Comparison of ENCODE assay signal across 10 mouse cellular contexts in the genomic region with DNA sequence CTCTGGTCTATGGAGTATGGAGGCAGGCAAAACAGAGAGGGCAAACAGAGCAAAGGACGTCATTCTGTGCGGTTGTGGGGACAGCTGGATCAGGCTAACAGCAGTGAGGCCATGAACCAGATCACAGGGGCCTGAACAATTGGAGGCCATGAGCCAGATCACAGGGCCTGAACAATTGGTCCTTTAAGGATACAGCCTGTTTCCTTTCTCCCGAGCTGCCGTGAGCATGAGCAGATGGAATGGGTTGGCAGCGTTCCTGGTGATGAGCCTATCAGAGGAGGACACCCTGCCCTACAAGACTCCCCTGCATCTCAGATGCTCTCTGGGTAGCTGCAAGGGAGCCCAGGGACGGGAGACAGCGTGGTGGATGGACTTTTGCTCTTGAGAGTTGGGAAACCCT. TPM values are rescaled to one million over a fixed set of nuclear protein-coding genes. Genes with fewer than 3 reads are reported as not detected.
DNase-seq lines count a peak whose midpoint lies in the region; ATAC-seq lines count a peak whose summit lies in the region.
"Had no signal": no experiment of that assay in that cellular context is flagged by ENCODE, and none has a peak within 500 bp of the region (broad histone marks: within the 10 kb centered on the region; RNA-seq: fewer than 3 reads in every experiment).

No protein-coding gene starts in this region.

- DNase-seq in neural tube, embryonic 10.5 days (ENCODE audit: extremely low spot score, low spot score), result no peak
- DNase-seq in heart, postnatal 14 days, result peak; percentile 53 to 70
- peak; percentile 74 to 76 for DNase-seq in layer of hippocampus, postnatal 36 days
- no peak for DNase-seq in B cell, adult 2 months
- DNase-seq in forebrain, embryonic 10.5 days (ENCODE audit: extremely low spot score, low spot score), result no peak

- H3K4me2 ChIP-seq in neural tube, embryonic 13.5 days, result peak overlapping the region; percentile 6; the same call in 1 of the 2 replicates

- H3K4me1 ChIP-seq in neural tube, embryonic 13.5 days (replicated peaks), result no peaks in the 10 kb centered on the region
- peaks cover 39% of the 10 kb centered on the region for H3K4me1 ChIP-seq in megakaryocyte, embryonic 14.5 days
- peaks cover 9% of the 10 kb centered on the region; the same call in 1 of the 2 replicates for H3K4me1 ChIP-seq in forebrain, embryonic 10.5 days

- H3K9me3 ChIP-seq in neural tube, embryonic 13.5 days, result no peaks in the 10 kb centered on the region
- no peaks in the 10 kb centered on the region for H3K9me3 ChIP-seq in megakaryocyte, embryonic 14.5 days
- no peaks in the 10 kb centered on the region for H3K9me3 ChIP-seq in forebrain, embryonic 10.5 days
- H3K9me3 ChIP-seq: G1E had no signal

- intact Hi-C loops in heart, postnatal 14 days (cut with DNase I), result no loop called here

- 80% methylated on average over 7 of the region's 7 CpGs for WGBS in neural tube, embryonic 13.5 days
- WGBS in forebrain, embryonic 10.5 days, result 84% methylated on average over 7 of the region's 7 CpGs

- no peak for ATAC-seq in neural tube, embryonic 13.5 days (ENCODE audit: low read depth)
- ATAC-seq in erythroblast, adult 5-6 weeks (replicated peaks; ENCODE audit: low FRiP score, poor library complexity, severe bottlenecking), result peak; percentile 61

- H3K36me3 ChIP-seq in neural tube, embryonic 13.5 days, result no peaks in the 10 kb centered on the region
- H3K36me3 ChIP-seq in megakaryocyte, embryonic 14.5 days (replicated peaks; ENCODE audit: low read length), result peaks cover 42% of the 10 kb centered on the region
- H3K36me3 ChIP-seq in forebrain, embryonic 10.5 days (replicated peaks), result no peaks in the 10 kb centered on the region
- H3K36me3 ChIP-seq: G1E had no signal

- H3K27me3 ChIP-seq in neural tube, embryonic 13.5 days, result no peaks in the 10 kb centered on the region
- H3K27me3 ChIP-seq in megakaryocyte, embryonic 14.5 days (replicated peaks), result no peaks in the 10 kb centered on the region
- H3K27me3 ChIP-seq in forebrain, embryonic 10.5 days (ENCODE audit: poor library complexity, severe bottlenecking), result no peaks in the 10 kb centered on the region

- no peak overlapping the region for H3K9ac ChIP-seq in neural tube, embryonic 13.5 days

- H3K4me3 ChIP-seq in neural tube, embryonic 13.5 days, result no peak overlapping the region
- H3K4me3 ChIP-seq in megakaryocyte, embryonic 14.5 days (replicated peaks), result peak overlapping the region; percentile 93
- no peak overlapping the region for H3K4me3 ChIP-seq in forebrain, embryonic 10.5 days

- no peak overlapping the region for H3K27ac ChIP-seq in neural tube, embryonic 13.5 days (replicated peaks)
- no peak overlapping the region for H3K27ac ChIP-seq in forebrain, embryonic 10.5 days

RNA-seq across cellular contexts. Expression of gene Xaf1, which starts 0.8 kb away (rescaled TPM):
- polyA plus RNA-seq in neural tube, embryonic 13.5 days (2015; fragmentation: Nextera tagmentation; extraction: Ambion mirVana), result 2.3 and 2.4 TPM in 2 replicates
- total RNA-seq in erythroblast, adult 5-6 weeks (2015; ENCODE audit: low replicate concordance), result 33.0 and 122 TPM in 2 replicates
- 48.7 and 64.9 TPM in 2 replicates for total RNA-seq in erythroblast, adult 5-6 weeks (2017; ENCODE audit: low replicate concordance)
- total RNA-seq in heart, postnatal 14 days (2021), result 10 to 100 TPM in 1 of 2 experiments, 1 to 10 TPM in 1; 8.9 to 10.7 TPM
- total RNA-seq in layer of hippocampus, postnatal 36 days (2021), result 1 to 10 TPM; 3.6 to 5.8 TPM
- 0.53 and 5.9 TPM in 2 replicates for polyA plus RNA-seq in megakaryocyte, embryonic 14.5 days (2012; ENCODE audit: insufficient read depth, low replicate concordance)
- 2.6 and 2.9 TPM in 2 replicates for polyA plus RNA-seq in forebrain, embryonic 10.5 days (2016; fragmentation: Nextera tagmentation; extraction: Ambion mirVana)

RNA-seq across cellular contexts. Expression of gene Fbxo39, which starts 12.0 kb away (rescaled TPM):
- not detected in 2 replicates for polyA plus RNA-seq in neural tube, embryonic 13.5 days (2015; fragmentation: Nextera tagmentation; extraction: Ambion mirVana)
- not detected in 2 replicates for total RNA-seq in erythroblast, adult 5-6 weeks (2015; ENCODE audit: low replicate concordance)
- 0.70 and 1.3 TPM in 2 replicates for total RNA-seq in erythroblast, adult 5-6 weeks (2017; ENCODE audit: low replicate concordance)
- total RNA-seq in heart, postnatal 14 days (2021), result not detected
- total RNA-seq in layer of hippocampus, postnatal 36 days (2021), result not detected
- not detected in 2 replicates for polyA plus RNA-seq in megakaryocyte, embryonic 14.5 days (2012; ENCODE audit: insufficient read depth, low replicate concordance)
- not detected in 2 replicates for polyA plus RNA-seq in forebrain, embryonic 10.5 days (2016; fragmentation: Nextera tagmentation; extraction: Ambion mirVana)
- total RNA-seq: hematopoietic stem cell, adult 5-6 weeks had no signal
- polyA plus RNA-seq: G1E had no signal

RNA-seq across cellular contexts. Expression of gene Slc13a5, which starts 35.2 kb away (rescaled TPM):
- 0.61 and 0.96 TPM in 2 replicates for polyA plus RNA-seq in neural tube, embryonic 13.5 days (2015; fragmentation: Nextera tagmentation; extraction: Ambion mirVana)
- not detected in 2 replicates for total RNA-seq in erythroblast, adult 5-6 weeks (2015; ENCODE audit: low replicate concordance)
- total RNA-seq in erythroblast, adult 5-6 weeks (2017; ENCODE audit: low replicate concordance), result not detected in 2 replicates
- total RNA-seq in heart, postnatal 14 days (2021), result not detected
- total RNA-seq in layer of hippocampus, postnatal 36 days (2021), result 1 to 10 TPM; 6.5 to 6.9 TPM
- polyA plus RNA-seq in megakaryocyte, embryonic 14.5 days (2012; ENCODE audit: insufficient read depth, low replicate concordance), result 0.50 TPM in 1 of 2 replicates, not detected in the other
- 0.20 TPM in 1 of 2 replicates, not detected in the other for polyA plus RNA-seq in forebrain, embryonic 10.5 days (2016; fragmentation: Nextera tagmentation; extraction: Ambion mirVana)
- total RNA-seq: hematopoietic stem cell, adult 5-6 weeks had no signal
- polyA plus RNA-seq: G1E had no signal

Comparison
In these comparisons a context has a peak if more than half of its experiments do, and no peak if none do; other contexts are left out.
1. DNase-seq: peak in heart, postnatal 14 days (2 of 2) and layer of hippocampus, postnatal 36 days (2 of 2); none in neural tube, embryonic 10.5 days (single experiment), B cell, adult 2 months (0 of 2) and forebrain, embryonic 10.5 days (single experiment).
2. RNA of gene Slc13a5, which starts 35.2 kb away (total RNA-seq): 6.5 to 6.9 TPM in layer of hippocampus, postnatal 36 days; not detected in heart, postnatal 14 days and not detected in erythroblast, adult 5-6 weeks; every median in the first group is over 4 times any median in the second.